Comparison of ENCODE assay signal across 11 mouse cellular contexts in the genomic region with DNA sequence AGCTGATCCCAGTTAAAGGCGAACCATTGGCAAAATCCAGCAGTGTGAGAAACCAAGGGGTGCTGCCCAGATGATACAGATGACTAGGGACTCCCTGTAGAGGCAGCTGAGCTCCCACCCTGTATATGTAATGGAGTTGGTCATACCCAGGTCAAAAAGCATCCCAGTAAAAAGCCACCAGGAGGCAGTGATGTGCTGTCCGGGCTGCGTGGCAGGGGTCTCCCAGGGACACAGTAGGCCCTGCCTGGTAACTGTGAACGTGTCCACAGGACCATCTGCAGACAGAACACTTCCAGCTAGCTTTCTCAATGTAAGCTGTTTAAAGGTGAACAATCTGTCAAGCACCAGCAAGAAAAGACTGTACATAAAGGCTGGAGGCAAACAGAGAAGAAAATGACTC.
DNase-seq lines count a peak whose midpoint lies in the region; ATAC-seq and TF ChIP-seq lines count a peak whose summit lies in the region.
"Had no signal": no experiment of that assay in that cellular context is flagged by ENCODE, and none has a peak within 500 bp of the region (broad histone marks: within the 10 kb centered on the region; RNA-seq: fewer than 3 reads in every experiment).

No protein-coding gene starts in this region.

- TF ChIP-seq EP300 in liver, postnatal 0 days (IDR thresholded peaks at IDR 0.05; ENCODE audit: low read depth), result no peak

- H3K36me3 ChIP-seq in forebrain, embryonic 14.5 days (ENCODE audit: control insufficient read depth, insufficient read depth, low read length), result no peaks in the 10 kb centered on the region
- no peaks in the 10 kb centered on the region for H3K36me3 ChIP-seq in forebrain, embryonic 12.5 days (replicated peaks)
- H3K36me3 ChIP-seq in liver, postnatal 0 days (replicated peaks; ENCODE audit: insufficient read depth, low read length), result no peaks in the 10 kb centered on the region
- H3K36me3 ChIP-seq in midbrain, embryonic 14.5 days (ENCODE audit: control insufficient read depth, insufficient read depth, low read length), result 0 out of 2 replicates have a peak, but pooled peaks cover 3% of the 10 kb centered on the region
- H3K36me3 ChIP-seq: liver, embryonic 12.5 days; stomach, embryonic 15.5 days had no signal

- H3K27me3 ChIP-seq in forebrain, embryonic 14.5 days (replicated peaks; ENCODE audit: control insufficient read depth, insufficient read depth, low read length), result no peaks in the 10 kb centered on the region
- H3K27me3 ChIP-seq in forebrain, embryonic 12.5 days, result no peaks in the 10 kb centered on the region
- no peaks in the 10 kb centered on the region for H3K27me3 ChIP-seq in liver, postnatal 0 days (ENCODE audit: insufficient read depth, low read length)
- no peaks in the 10 kb centered on the region for H3K27me3 ChIP-seq in midbrain, embryonic 14.5 days (ENCODE audit: control insufficient read depth, insufficient read depth, low read length)
- H3K27me3 ChIP-seq: liver, embryonic 12.5 days; stomach, embryonic 15.5 days had no signal

- no peak overlapping the region for H3K4me2 ChIP-seq in forebrain, embryonic 14.5 days (ENCODE audit: low read length)
- H3K4me2 ChIP-seq in forebrain, embryonic 12.5 days, result no peak overlapping the region
- no peak overlapping the region for H3K4me2 ChIP-seq in liver, postnatal 0 days (ENCODE audit: low read depth, low read length)
- H3K4me2 ChIP-seq in midbrain, embryonic 14.5 days (ENCODE audit: low read length), result no peak overlapping the region
- H3K4me2 ChIP-seq: liver, embryonic 12.5 days; stomach, embryonic 15.5 days had no signal

- peaks cover 7% of the 10 kb centered on the region; the same call in 1 of the 2 replicates for H3K4me1 ChIP-seq in forebrain, embryonic 14.5 days (ENCODE audit: control insufficient read depth, insufficient read depth, low read length)
- H3K4me1 ChIP-seq in forebrain, embryonic 12.5 days, result peaks cover 30% of the 10 kb centered on the region; the same call in 1 of the 2 replicates
- no peaks in the 10 kb centered on the region for H3K4me1 ChIP-seq in liver, postnatal 0 days (ENCODE audit: insufficient read depth)
- peaks cover 20% of the 10 kb centered on the region; the same call in 1 of the 2 replicates for H3K4me1 ChIP-seq in midbrain, embryonic 14.5 days (ENCODE audit: control insufficient read depth, insufficient read depth, low read length)
- H3K4me1 ChIP-seq: liver, embryonic 12.5 days had no signal

- peak; percentile 40 for TF ChIP-seq CTCF in liver, postnatal 0 days (IDR thresholded peaks at IDR 0.05; ENCODE audit: low read depth)

- no peak overlapping the region for H3K9ac ChIP-seq in forebrain, embryonic 14.5 days (ENCODE audit: low read length)
- no peak overlapping the region for H3K9ac ChIP-seq in forebrain, embryonic 12.5 days
- no peak overlapping the region for H3K9ac ChIP-seq in liver, postnatal 0 days (replicated peaks)
- no peak overlapping the region; the same call in 1 of the 2 replicates for H3K9ac ChIP-seq in midbrain, embryonic 14.5 days (replicated peaks; ENCODE audit: low read length)
- H3K9ac ChIP-seq: liver, embryonic 12.5 days; stomach, embryonic 15.5 days had no signal

- H3K4me3 ChIP-seq in forebrain, embryonic 14.5 days (ENCODE audit: low read depth, low read length), result no peak overlapping the region
- no peak overlapping the region for H3K4me3 ChIP-seq in forebrain, embryonic 12.5 days (replicated peaks)
- H3K4me3 ChIP-seq in liver, postnatal 0 days (ENCODE audit: low read depth, low read length), result no peak overlapping the region
- H3K4me3 ChIP-seq in midbrain, embryonic 14.5 days (replicated peaks; ENCODE audit: low read depth, low read length), result no peak overlapping the region
- H3K4me3 ChIP-seq: liver, embryonic 12.5 days; stomach, embryonic 15.5 days had no signal

- H3K27ac ChIP-seq in forebrain, embryonic 14.5 days (ENCODE audit: low read depth, low read length), result no peak overlapping the region
- no peak overlapping the region for H3K27ac ChIP-seq in forebrain, embryonic 12.5 days
- H3K27ac ChIP-seq in liver, postnatal 0 days (ENCODE audit: low read depth), result no peak overlapping the region
- H3K27ac ChIP-seq in midbrain, embryonic 14.5 days (replicated peaks; ENCODE audit: low read depth, low read length), result peak overlapping the region; percentile 28; the same call in 1 of the 2 replicates
- H3K27ac ChIP-seq: liver, embryonic 12.5 days; stomach, embryonic 15.5 days had no signal

- 41% methylated on average over 4 of the region's 4 CpGs for whole genome bisulfite sequencing in forebrain, embryonic 14.5 days
- WGBS in forebrain, embryonic 12.5 days, result 47% methylated on average over 4 of the region's 4 CpGs
- 59% methylated on average over 4 of the region's 4 CpGs for WGBS in liver, postnatal 0 days (ENCODE audit: insufficient replicate concordance)
- 39% methylated on average over 4 of the region's 4 CpGs for WGBS in midbrain, embryonic 14.5 days

- no peak for DNase-seq in forebrain, embryonic 14.5 days (ENCODE audit: low spot score)
- no peak for DNase-seq in liver, postnatal 0 days
- DNase-seq in liver, result no peak
- peak; percentile 66 for DNase-seq in embryo, embryonic 10.5 days (ENCODE audit: low spot score)
- peak; percentile 65 for DNase-seq in midbrain, embryonic 14.5 days
- no peak for DNase-seq in adipocyte (ENCODE audit: low spot score)

- H3K9me3 ChIP-seq in forebrain, embryonic 14.5 days (replicated peaks; ENCODE audit: control insufficient read depth, low read length), result no peaks in the 10 kb centered on the region
- H3K9me3 ChIP-seq in forebrain, embryonic 12.5 days, result no peaks in the 10 kb centered on the region
- no peaks in the 10 kb centered on the region for H3K9me3 ChIP-seq in liver, postnatal 0 days (ENCODE audit: low read length)
- no peaks in the 10 kb centered on the region for H3K9me3 ChIP-seq in midbrain, embryonic 14.5 days (ENCODE audit: control insufficient read depth, low read length)
- H3K9me3 ChIP-seq: liver, embryonic 12.5 days; stomach, embryonic 15.5 days had no signal

- peak; percentile 32; the same call in 1 of the 2 replicates for ATAC-seq in forebrain, embryonic 14.5 days
- no peak for ATAC-seq in forebrain, embryonic 12.5 days (ENCODE audit: low FRiP score)
- ATAC-seq in liver, postnatal 0 days, result no peak
- no peak for ATAC-seq in midbrain, embryonic 14.5 days (ENCODE audit: low FRiP score, low TSS enrichment)
- ATAC-seq in megakaryocyte, adult 5-6 weeks (ENCODE audit: poor library complexity, severe bottlenecking), result no peak
- ATAC-seq: inflammation-experienced regulatory T-cells, adult 6 months; liver, embryonic 12.5 days had no signal

Comparison
In these comparisons a context has a peak if more than half of its experiments do, and no peak if none do; other contexts are left out.
1. DNase-seq: peak in embryo, embryonic 10.5 days (single experiment) and midbrain, embryonic 14.5 days (single experiment); none in forebrain, embryonic 14.5 days (single experiment), liver, postnatal 0 days (single experiment), liver (single experiment) and adipocyte (single experiment).